In the genomic region with DNA sequence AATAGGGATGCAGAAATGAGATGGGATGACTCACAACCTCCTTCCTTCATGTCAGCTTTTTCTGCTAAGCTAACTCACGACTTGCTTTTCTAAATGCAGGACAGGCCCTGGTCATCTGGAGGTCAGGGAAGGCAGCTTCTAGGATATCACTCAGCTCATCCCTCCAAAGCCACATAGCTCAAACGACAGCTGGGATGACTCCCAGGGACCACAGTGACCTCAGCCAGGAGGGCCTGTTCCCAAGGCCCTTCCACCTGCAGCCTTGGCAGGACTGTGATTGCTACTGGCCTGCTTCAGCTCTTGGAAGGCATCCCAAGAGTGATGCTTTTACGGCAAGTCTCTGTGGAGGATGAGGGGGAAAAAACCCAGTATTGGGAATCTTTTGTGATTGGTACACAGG, we compare ENCODE assay signal across 13 mouse cellular contexts.
DNase-seq lines count a peak whose midpoint lies in the region; ATAC-seq and TF ChIP-seq lines count a peak whose summit lies in the region.
"Had no signal": no experiment of that assay in that cellular context is flagged by ENCODE, and none has a peak within 500 bp of the region (broad histone marks: within the 10 kb centered on the region; RNA-seq: fewer than 3 reads in every experiment).

No protein-coding gene starts in this region.

- WGBS in heart, embryonic 10.5 days, result 43% methylated on average over 3 of the region's 3 CpGs
- WGBS in embryonic facial prominence, embryonic 10.5 days, result 65% methylated on average over 3 of the region's 3 CpGs
- 41% methylated on average over 3 of the region's 3 CpGs for WGBS in intestine, postnatal 0 days

- H3K27ac ChIP-seq in heart, embryonic 10.5 days, result no peak overlapping the region
- 0 out of 2 replicates have a peak overlapping the region, but pooled peaks have one; percentile 10 for H3K27ac ChIP-seq in embryonic facial prominence, embryonic 10.5 days (replicated peaks)
- H3K27ac ChIP-seq in intestine, postnatal 0 days (ENCODE audit: low read depth, low read length), result peak overlapping the region; percentile 10; the same call in 1 of the 2 replicates
- H3K27ac ChIP-seq: liver, embryonic 12.5 days; midbrain, embryonic 12.5 days had no signal

- no peak for TF ChIP-seq CTCF in intestine, postnatal 0 days (IDR thresholded peaks at IDR 0.05; ENCODE audit: low read depth)

- no peaks in the 10 kb centered on the region for H3K27me3 ChIP-seq in heart, embryonic 10.5 days (ENCODE audit: insufficient read depth, poor library complexity, severe bottlenecking)
- no peaks in the 10 kb centered on the region for H3K27me3 ChIP-seq in embryonic facial prominence, embryonic 10.5 days (replicated peaks; ENCODE audit: low read depth, poor library complexity, severe bottlenecking)
- no peaks in the 10 kb centered on the region for H3K27me3 ChIP-seq in intestine, postnatal 0 days (replicated peaks; ENCODE audit: control insufficient read depth, insufficient read depth, low read length)
- H3K27me3 ChIP-seq: CH12.LX; liver, embryonic 12.5 days; midbrain, embryonic 12.5 days had no signal

- 0 out of 2 replicates have a peak, but pooled peaks cover 5% of the 10 kb centered on the region for H3K4me1 ChIP-seq in heart, embryonic 10.5 days
- H3K4me1 ChIP-seq in embryonic facial prominence, embryonic 10.5 days, result peaks cover 20% of the 10 kb centered on the region
- no peaks in the 10 kb centered on the region for H3K4me1 ChIP-seq in intestine, postnatal 0 days (replicated peaks; ENCODE audit: control insufficient read depth, insufficient read depth, low read length)
- H3K4me1 ChIP-seq: liver, embryonic 12.5 days had no signal

- H3K9ac ChIP-seq in intestine, postnatal 0 days (ENCODE audit: low read depth, low read length), result no peak overlapping the region
- H3K9ac ChIP-seq: liver, embryonic 12.5 days; midbrain, embryonic 12.5 days had no signal

- H3K4me2 ChIP-seq in intestine, postnatal 0 days (replicated peaks; ENCODE audit: low read depth), result no peak overlapping the region
- H3K4me2 ChIP-seq: liver, embryonic 12.5 days; midbrain, embryonic 12.5 days had no signal

- no peak overlapping the region for H3K4me3 ChIP-seq in heart, embryonic 10.5 days
- no peak overlapping the region for H3K4me3 ChIP-seq in embryonic facial prominence, embryonic 10.5 days
- no peak overlapping the region for H3K4me3 ChIP-seq in intestine, postnatal 0 days (ENCODE audit: low read depth, low read length)
- H3K4me3 ChIP-seq: liver, embryonic 12.5 days; midbrain, embryonic 12.5 days had no signal

- intact Hi-C loops in heart, postnatal 10 days (cut with DNase I), result no loop called here

- ATAC-seq in intestine, postnatal 0 days, result peak; percentile 48
- ATAC-seq: liver, embryonic 12.5 days had no signal

- H3K36me3 ChIP-seq in heart, embryonic 10.5 days, result no peaks in the 10 kb centered on the region
- no peaks in the 10 kb centered on the region for H3K36me3 ChIP-seq in embryonic facial prominence, embryonic 10.5 days (replicated peaks)
- no peaks in the 10 kb centered on the region for H3K36me3 ChIP-seq in intestine, postnatal 0 days (ENCODE audit: control insufficient read depth, insufficient read depth)
- H3K36me3 ChIP-seq: liver, embryonic 12.5 days; midbrain, embryonic 12.5 days had no signal

- no peaks in the 10 kb centered on the region for H3K9me3 ChIP-seq in heart, embryonic 10.5 days
- no peaks in the 10 kb centered on the region for H3K9me3 ChIP-seq in embryonic facial prominence, embryonic 10.5 days
- no peaks in the 10 kb centered on the region for H3K9me3 ChIP-seq in intestine, postnatal 0 days (ENCODE audit: control insufficient read depth)
- H3K9me3 ChIP-seq: liver, embryonic 12.5 days; midbrain, embryonic 12.5 days had no signal

- peak; percentile 47 to 49 for DNase-seq in heart, postnatal 10 days
- no peak for DNase-seq in heart, embryonic 10.5 days (ENCODE audit: low spot score)
- peak; percentile 47 to 49 for DNase-seq in cerebellum, adult 18-20 months
- DNase-seq in embryonic facial prominence, embryonic 10.5 days (ENCODE audit: low spot score), result no peak
- DNase-seq in retina, postnatal 1 day, result no peak
- DNase-seq in kidney, adult 18-20 months, result no peak
- no peak for DNase-seq in spleen, postnatal 14 days (ENCODE audit: low spot score in 2 of 2)
- DNase-seq: lung, postnatal 14 days; thymus, adult 18-20 months had no signal

Comparison
In these comparisons a context has a peak if more than half of its experiments do, and no peak if none do; other contexts are left out.
1. DNase-seq: peak in heart, postnatal 10 days (2 of 2) and cerebellum, adult 18-20 months (2 of 2); none in heart, embryonic 10.5 days (single experiment), embryonic facial prominence, embryonic 10.5 days (single experiment), retina, postnatal 1 day (single experiment), kidney, adult 18-20 months (single experiment) and spleen, postnatal 14 days (0 of 2).